Mouse (Mus musculus) midbrain, postnatal 0 days (tissue): ENCODE measurements around the gene Gm340. TPM values are rescaled to one million over a fixed set of nuclear protein-coding genes. Genes with fewer than 3 reads are reported as not detected.

Source experiments
- ATAC-seq: fragments of 200-750 bp; cut with Nextera tagmentation; 2 replicates; pipeline ENCODE4 v1.8.0; 2017; ENCODE audit warnings: moderate number of reproducible peaks, mild to moderate bottlenecking, moderate TSS enrichment, moderate library complexity; ENCODE audit not compliant: low FRiP score
- DNase-seq: peaks from one replicate; pipeline ENCODE4 v3.0.0-alpha.2; 2015; ENCODE audit warnings: low spot score
- H3K27ac ChIP-seq: fragments of 300-500 bp; sonication (generic); 2 replicates; pipeline ENCODE4 v1.5.1; 2014; ENCODE audit warnings: low read depth, mild to moderate bottlenecking, low read length, mixed read lengths
- H3K27me3 ChIP-seq: fragments of 300-500 bp; sonication (generic); 2 replicates; pipeline ENCODE4 v1.6.1; 2014; ENCODE audit warnings: low read length, control low read depth, mixed read lengths; ENCODE audit not compliant: insufficient read depth
- H3K36me3 ChIP-seq: fragments of 300-500 bp; sonication (generic); 2 replicates; pipeline ENCODE4 v1.6.1; 2014; ENCODE audit warnings: low read length, control low read depth, mixed read lengths; ENCODE audit not compliant: insufficient read depth
- H3K4me1 ChIP-seq: fragments of 300-500 bp; sonication (generic); 2 replicates; pipeline ENCODE4 v1.6.1; 2014; ENCODE audit warnings: mild to moderate bottlenecking, control low read depth, antibody characterized with exemption, low read length, mixed read lengths; ENCODE audit not compliant: insufficient read depth
- H3K4me2 ChIP-seq: fragments of 300-500 bp; sonication (generic); 2 replicates; pipeline ENCODE4 v1.6.1; 2014; ENCODE audit warnings: low read depth, mild to moderate bottlenecking, low read length, mixed read lengths; ENCODE audit not compliant: poor library complexity, severe bottlenecking
- H3K4me3 ChIP-seq: fragments of 300-500 bp; sonication (generic); 2 replicates; pipeline ENCODE4 v1.5.1; 2014; ENCODE audit warnings: low read depth, mild to moderate bottlenecking, low read length, moderate library complexity
- H3K9ac ChIP-seq: fragments of 300-500 bp; sonication (generic); replicated peaks from 2 replicates; pipeline ENCODE4 v1.6.1; 2014; ENCODE audit warnings: mild to moderate bottlenecking, low read length, moderate library complexity, mixed read lengths; ENCODE audit not compliant: poor library complexity, severe bottlenecking
- H3K9me3 ChIP-seq: fragments of 300-500 bp; sonication (generic); 2 replicates; pipeline ENCODE4 v1.6.1; 2016; ENCODE audit warnings: low read length, control low read depth
- CTCF ChIP-seq: IDR thresholded peaks from 2 replicates; pipeline ENCODE4 v1.5.1; 2016; ENCODE audit warnings: antibody characterized with exemption, mild to moderate bottlenecking
- WGBS: fragments of 180-500 bp; shearing (Covaris S2); extraction: QIAGEN DNeasy Blood & Tissue Kit; methylation state at CpG from one replicate; pipeline ENCODE4 v1.1.7; 2014; 5-methylcytosine and 5-hydroxymethylcytosine counted together
- polyA plus RNA-seq: library from polyadenylated mRNA; unstranded; fragments of >200 nt; fragmentation: Nextera tagmentation; extraction: Ambion mirVana; gene quantifications from 2 replicates; pipeline ENCODE4 v1.2.1, GENCODE M21; 2015
- total RNA-seq: library from RNA; depleted of rRNA; stranded (reverse); fragments of >200 nt; gene quantifications from 2 replicates; pipeline ENCODE4 v1.2.3, GENCODE M21; 2014

Gm340 gene
- total and polyA plus RNA-seq, 2 experiments from 2014 or later: 1.1 to 6.4 TPM

DNA sequence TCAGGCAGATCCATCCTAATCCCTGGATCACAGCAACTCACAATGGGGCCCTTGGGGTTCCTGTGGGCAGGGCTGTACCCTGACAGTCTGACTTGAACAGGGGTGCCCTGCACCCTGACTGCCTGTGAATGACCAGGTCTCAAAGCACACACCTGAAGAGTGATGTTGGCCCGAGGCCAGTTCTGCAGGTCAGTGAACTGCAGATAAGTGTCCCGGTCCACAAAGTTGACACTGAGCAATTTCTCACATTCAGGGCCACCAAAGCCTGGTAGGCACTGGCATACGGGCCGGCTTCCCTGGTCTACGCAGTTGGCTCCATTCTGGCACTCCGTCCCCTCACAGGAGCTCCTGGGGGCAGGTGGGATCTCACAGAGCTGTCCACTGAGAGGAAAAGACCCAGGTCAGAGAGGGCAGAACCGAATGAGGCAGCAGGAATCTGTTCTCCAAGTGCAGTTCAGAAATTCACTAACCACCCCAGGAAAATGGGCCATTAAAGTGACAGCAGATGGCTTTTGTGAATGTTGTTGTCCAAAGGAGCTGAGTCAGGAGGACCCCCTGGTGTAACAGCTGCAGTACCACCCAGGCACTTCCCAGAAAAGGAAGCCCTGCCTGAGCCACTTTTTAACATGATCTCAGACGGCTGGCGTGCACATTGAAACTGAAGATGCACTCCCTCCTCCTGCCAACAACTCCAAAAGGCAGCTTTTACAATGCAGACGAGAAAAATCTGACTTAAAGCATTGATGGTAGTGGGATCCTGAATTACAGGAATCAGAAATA is 24.2 kb downstream of the Gm340 start:
- H3K9me3 ChIP-seq: no peaks in the 10 kb centered on the region
- H3K4me1 ChIP-seq: no peaks in the 10 kb centered on the region
- WGBS: 83% methylated on average over 10 of the region's 10 CpGs
- H3K4me3 ChIP-seq: no peak overlapping the region
- peaks cover 26% of the 10 kb centered on the region for H3K36me3 ChIP-seq
- ATAC-seq: no peak
- no peak for DNase-seq
- H3K27ac ChIP-seq: no peak overlapping the region
- H3K27me3 ChIP-seq: no peaks in the 10 kb centered on the region
- no peak for TF ChIP-seq CTCF
- H3K9ac ChIP-seq: no peak overlapping the region
- no peak overlapping the region for H3K4me2 ChIP-seq

GRCm38 (mm10) chr19:41611683-41612082 is 29.5 kb downstream of the Gm340 start:
- WGBS: 79% methylated on average over 6 of the region's 6 CpGs
- Histone ChIP-seq H3K4me1 (0 out of 2 replicates have a peak, but pooled peaks cover 4% of the 10 kb centered on the region), H3K9me3 (no peaks in the 10 kb centered on the region), H3K4me2 (no peak overlapping the region), H3K4me3 (no peak overlapping the region), H3K9ac (no peak overlapping the region), H3K27ac (no peak overlapping the region), H3K36me3 (peaks cover 6% of the 10 kb centered on the region), H3K27me3 (no peaks in the 10 kb centered on the region)
- no peak for TF ChIP-seq CTCF
- ATAC-seq (no peak), DNase-seq (no peak)

- DNase-seq: peak; percentile 57
- ATAC-seq: no peak
- WGBS: 19% methylated on average over 16 of the region's 16 CpGs
- Histone ChIP-seq H3K36me3 (peaks cover 6% of the 10 kb centered on the region; the same call in 1 of the 2 replicates), H3K4me1 (0 out of 2 replicates have a peak, but pooled peaks cover 4% of the 10 kb centered on the region), H3K27ac (peak overlapping the region; percentile 57; the same call in 1 of the 2 replicates), H3K27me3 (no peaks in the 10 kb centered on the region), H3K9ac (no peak overlapping the region), H3K4me2 (peak overlapping the region; percentile 6; the same call in 1 of the 2 replicates), H3K9me3 (no peaks in the 10 kb centered on the region), H3K4me3 (no peak overlapping the region)
- TF ChIP-seq CTCF: no peak
Observed at GRCm38 (mm10) chr19:41613325-41614087, 31.3 kb downstream of the Gm340 start.

GRCm38 (mm10) chr19:41615606-41616224 is 33.5 kb downstream of the Gm340 start:
- WGBS: 47% methylated on average over 11 of the region's 11 CpGs
- Histone ChIP-seq H3K9me3 (no peaks in the 10 kb centered on the region), H3K27ac (no peak overlapping the region), H3K27me3 (no peaks in the 10 kb centered on the region), H3K4me2 (no peak overlapping the region), H3K4me3 (no peak overlapping the region), H3K4me1 (0 out of 2 replicates have a peak, but pooled peaks cover 4% of the 10 kb centered on the region), H3K36me3 (peaks cover 4% of the 10 kb centered on the region; the same call in 1 of the 2 replicates), H3K9ac (no peak overlapping the region)
- ATAC-seq (no peak), DNase-seq (no peak)
- TF ChIP-seq CTCF: no peak

GRCm38 (mm10) chr19:41616274-41616673 is 34.1 kb downstream of the Gm340 start:
- Histone ChIP-seq H3K9me3 (no peaks in the 10 kb centered on the region), H3K36me3 (no peaks in the 10 kb centered on the region), H3K4me1 (0 out of 2 replicates have a peak, but pooled peaks cover 4% of the 10 kb centered on the region), H3K9ac (no peak overlapping the region), H3K27ac (no peak overlapping the region), H3K4me3 (no peak overlapping the region), H3K27me3 (no peaks in the 10 kb centered on the region), H3K4me2 (no peak overlapping the region)
- ATAC-seq (no peak), DNase-seq (no peak)
- 75% methylated on average over 6 of the region's 6 CpGs for WGBS
- TF ChIP-seq CTCF: no peak
